Mouse (Mus musculus): Measurements from ENCODE around the gene Csnk1e.

DNA sequence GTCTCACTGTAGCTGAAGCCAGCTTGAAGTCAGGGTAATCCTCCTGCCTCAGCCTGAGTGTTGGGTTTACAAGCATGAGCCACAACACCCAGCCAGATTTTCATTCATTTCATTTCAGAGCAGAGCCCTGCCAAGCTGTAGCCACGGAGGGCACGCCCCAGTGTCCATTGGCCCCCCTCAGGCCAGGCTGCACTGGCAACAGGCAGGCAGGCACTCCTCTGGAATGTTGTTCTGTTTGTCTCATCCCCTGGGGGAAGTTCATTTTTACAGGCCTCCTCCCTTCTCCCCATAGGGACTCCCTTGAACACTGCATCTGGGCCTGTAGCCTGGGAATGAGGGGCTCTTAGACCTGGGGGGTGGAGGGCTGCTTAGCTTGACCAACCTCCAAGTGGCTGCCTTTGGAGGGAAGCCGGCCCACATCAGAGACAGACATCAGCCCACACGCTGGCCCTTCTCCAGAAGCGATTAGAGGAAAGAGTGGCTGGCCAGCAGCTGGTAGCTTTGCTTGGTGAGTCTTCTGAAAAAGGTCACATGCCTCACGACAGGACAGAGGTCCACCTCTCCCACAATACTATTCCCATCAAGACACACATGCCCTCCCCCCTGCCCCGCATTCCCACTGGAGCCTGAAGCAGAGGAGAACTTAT lies 63.8 kb downstream of the Csnk1e start:
- TF ChIP-seq GATA1 (IDR thresholded peaks at IDR 0.05; ENCODE audit: low read length) (no peak), TAL1 (IDR thresholded peaks at IDR 0.05; ENCODE audit: low read length) (no peak)

All from erythroblast, embryonic 14.5 days (primary cell).